In genomic region chr10:80433513-80434232, GRCm38 (mm10) we compare ENCODE assay signal across 8 mouse cellular contexts. TPM values are rescaled to one million over a fixed set of nuclear protein-coding genes. Genes with fewer than 3 reads are reported as not detected.
A peak's percentile ranks its signal among the peaks of the same experiment; 100 is the strongest.
DNase-seq lines count a peak whose midpoint lies in the region; ATAC-seq lines count a peak whose summit lies in the region.

TSS of gene Tcf3 (minus strand) at chr10:80433647.

- H3K27me3 ChIP-seq in forebrain, embryonic 14.5 days (replicated peaks; ENCODE audit: control insufficient read depth, insufficient read depth, low read length), result no peaks in the 10 kb centered on the region; the same call in 1 of the 2 replicates
- no peaks in the 10 kb centered on the region for H3K27me3 ChIP-seq in neural tube, embryonic 15.5 days (replicated peaks)

- peak; percentile 95 for ATAC-seq in forebrain, embryonic 14.5 days
- peak; percentile 94 for ATAC-seq in neural tube, embryonic 15.5 days (ENCODE audit: low FRiP score)

- intact Hi-C loops in heart, postnatal 14 days (cut with DNase I), result loop anchor here (10.0 kb wide), 1 partner anchor 261 kb away; no protein-coding TSS in a partner anchor

- H3K9me3 ChIP-seq in forebrain, embryonic 14.5 days (replicated peaks; ENCODE audit: control insufficient read depth, low read length), result no peaks in the 10 kb centered on the region
- no peaks in the 10 kb centered on the region for H3K9me3 ChIP-seq in neural tube, embryonic 15.5 days (replicated peaks)

- H3K36me3 ChIP-seq in forebrain, embryonic 14.5 days (ENCODE audit: control insufficient read depth, insufficient read depth, low read length), result peaks cover 25% of the 10 kb centered on the region
- H3K36me3 ChIP-seq in neural tube, embryonic 15.5 days, result peaks cover 15% of the 10 kb centered on the region

- under 1% methylated on average over 52 of the region's 61 CpGs for WGBS in forebrain, embryonic 14.5 days
- WGBS in neural tube, embryonic 15.5 days, result under 1% methylated on average over 58 of the region's 61 CpGs

- peak within 1 kb of the TSS; percentile 84 for H3K4me3 ChIP-seq in forebrain, embryonic 14.5 days (ENCODE audit: low read depth, low read length)
- peak within 1 kb of the TSS; percentile 95 for H3K4me3 ChIP-seq in neural tube, embryonic 15.5 days (replicated peaks)

- peak within 1 kb of the TSS; percentile 96 for H3K9ac ChIP-seq in forebrain, embryonic 14.5 days (ENCODE audit: low read length)
- H3K9ac ChIP-seq in neural tube, embryonic 15.5 days (replicated peaks), result peak within 1 kb of the TSS; percentile 92

- peak; percentile 99 for DNase-seq in ES-CJ7 (ENCODE audit: low read depth, low spot score)
- DNase-seq in cerebellum, adult 11 months, result peak; percentile 94
- DNase-seq in forebrain, embryonic 14.5 days (ENCODE audit: low spot score), result peak; percentile 99
- DNase-seq in heart, postnatal 14 days, result peak; percentile 96
- DNase-seq in layer of hippocampus, adult 11-12 months (ENCODE audit: low spot score), result peak; percentile 97
- peak; percentile 98 for DNase-seq in lung, adult 18-20 months
- peak; percentile 96 for DNase-seq in testis, postnatal 14 days (ENCODE audit: low spot score)

- peak within 1 kb of the TSS; percentile 91 for H3K27ac ChIP-seq in forebrain, embryonic 14.5 days (ENCODE audit: low read depth, low read length)
- H3K27ac ChIP-seq in neural tube, embryonic 15.5 days (replicated peaks), result peak within 1 kb of the TSS; percentile 98

- peaks cover 5% of the 10 kb centered on the region; the same call in 1 of the 2 replicates for H3K4me1 ChIP-seq in forebrain, embryonic 14.5 days (ENCODE audit: control insufficient read depth, insufficient read depth, low read length)
- peaks cover 25% of the 10 kb centered on the region for H3K4me1 ChIP-seq in neural tube, embryonic 15.5 days

- peak within 1 kb of the TSS; percentile 64 for H3K4me2 ChIP-seq in forebrain, embryonic 14.5 days (ENCODE audit: low read length)
- peak within 1 kb of the TSS; percentile 82 for H3K4me2 ChIP-seq in neural tube, embryonic 15.5 days

RNA-seq across cellular contexts. Expression of gene Tcf3, which starts in this region (rescaled TPM):
- 64.4 and 73.5 TPM in 2 replicates for polyA plus RNA-seq in forebrain, embryonic 14.5 days (2014; fragmentation: Nextera tagmentation; extraction: Ambion mirVana)
- 10 to 100 TPM; 31.7 to 32.5 TPM for total RNA-seq in heart, postnatal 14 days (2021)
- polyA plus RNA-seq in neural tube, embryonic 15.5 days (2015; fragmentation: Nextera tagmentation; extraction: Ambion mirVana), result 33.4 and 51.7 TPM in 2 replicates

Comparison
In these comparisons a context has a peak if more than half of its experiments do, and no peak if none do; other contexts are left out.
1. Peak in every context shown above with its lines: DNase-seq, ATAC-seq, H3K4me3 ChIP-seq and H3K27ac ChIP-seq.